Mouse (Mus musculus) heart, postnatal 4 days (tissue): ENCODE measurements around the gene Gm49355. TPM values are rescaled to one million over a fixed set of nuclear protein-coding genes. Genes with fewer than 3 reads are reported as not detected.
"Not testable (repeated sequence)": the region's sequence is repeated elsewhere in the genome, so short reads cannot be mapped to it uniquely, and the experiment has no call there.

Experiments
- DNase-seq: peaks from one replicate; pipeline ENCODE4 v3.0.0; 2021
- total RNA-seq, 2 experiments: library from RNA; stranded (reverse); gene quantifications; 2 replicates each; pipeline ENCODE4 v1.2.3; 2021

Gene Gm49355
- under 1 TPM; 0.14 to 0.19 TPM for total RNA-seq

GRCm38 (mm10) chr14:12283641-12284040 is at the start of gene Gm49355:
TSS of gene Gm49355 (plus strand) at chr14:12283976.
- no peak for DNase-seq

GRCm38 (mm10) chr14:12243726-12244125 is 40.0 kb upstream of the Gm49355 start:
- no peak for DNase-seq

DNA sequence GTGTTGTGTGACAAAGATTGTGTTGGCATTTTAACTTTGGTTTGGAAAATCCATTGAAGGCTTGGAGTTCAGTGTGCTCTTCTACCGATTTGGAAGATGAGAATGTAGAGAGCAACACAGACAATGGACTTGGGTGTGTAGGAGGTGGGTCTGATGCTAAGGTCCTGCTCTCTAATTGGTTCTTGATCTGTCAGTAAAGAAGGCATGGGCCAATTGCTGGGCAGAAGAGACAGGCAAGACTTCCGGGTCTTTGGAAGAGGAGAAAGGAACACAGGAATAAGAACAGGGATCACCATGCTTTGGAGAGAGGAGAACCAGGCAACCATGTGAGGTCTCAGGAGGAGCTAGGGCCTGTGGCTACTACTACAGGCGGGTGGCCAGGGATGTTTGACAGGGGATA is 7.7 kb upstream of the Gm49355 start:
- DNase-seq, result no peak

DNA sequence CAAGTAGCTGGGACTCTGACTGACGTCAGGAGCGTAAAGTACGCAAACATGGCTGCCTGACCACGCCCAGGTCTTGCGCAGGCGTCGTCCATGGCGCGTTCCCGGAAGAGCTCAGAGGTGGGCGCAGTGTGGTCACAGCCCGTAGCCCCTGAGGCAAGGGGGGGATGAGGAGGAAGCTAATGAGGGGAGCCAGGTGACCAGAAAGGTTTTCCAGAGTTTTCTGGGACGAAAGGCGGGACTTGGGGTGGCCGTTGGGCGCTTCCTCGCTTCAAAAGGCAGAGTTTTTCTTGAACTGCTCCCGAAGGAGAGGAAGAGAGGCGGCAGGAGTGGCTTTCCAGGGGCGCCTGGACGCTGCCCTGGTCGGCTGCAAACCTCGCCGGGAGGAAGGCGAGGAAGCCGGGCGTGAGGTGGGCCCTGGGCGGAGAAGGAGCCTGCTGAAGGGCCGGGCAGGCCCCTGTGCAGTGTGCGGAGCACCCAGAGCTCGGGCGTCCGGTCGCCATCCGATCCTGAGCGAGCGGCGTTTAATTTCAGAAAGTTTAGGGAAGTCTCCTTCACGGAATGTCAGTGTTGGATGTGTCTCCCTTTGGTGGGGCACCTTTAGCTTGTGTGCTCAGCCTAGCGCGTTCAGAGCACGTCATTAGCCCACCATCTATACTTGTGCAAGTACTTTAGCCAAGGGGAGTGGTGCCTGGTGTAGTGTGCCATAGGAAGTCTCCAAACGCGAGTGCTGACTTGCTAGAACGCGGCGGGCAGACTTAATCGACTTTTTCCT is 551 bp downstream of the Gm49355 start, which contains the start of gene 3830406C13Rik:
TSS of gene 3830406C13Rik (plus strand) at position 33 of the 772 bp plus-strand sequence.
- DNase-seq, result peak; percentile 89

DNA sequence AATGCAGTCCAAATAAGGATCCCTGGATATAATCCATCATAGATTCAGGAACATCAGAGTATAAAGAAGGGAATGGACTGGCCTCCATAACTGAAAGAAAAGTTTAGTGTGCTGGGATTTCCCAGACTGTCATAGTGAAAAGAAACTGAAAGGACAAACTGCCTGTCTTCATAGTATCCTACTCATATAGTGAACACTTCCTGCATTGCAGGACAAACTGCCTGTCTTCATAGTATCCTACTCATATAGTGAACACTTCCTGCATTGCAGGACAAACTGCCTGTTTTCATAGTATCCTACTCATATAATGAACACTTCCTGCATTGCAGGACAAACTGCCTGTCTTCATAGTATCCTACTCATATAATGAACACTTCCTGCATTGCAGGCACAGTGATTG is 6.0 kb downstream of the Gm49355 start:
- not testable (repeated sequence) for DNase-seq

DNA sequence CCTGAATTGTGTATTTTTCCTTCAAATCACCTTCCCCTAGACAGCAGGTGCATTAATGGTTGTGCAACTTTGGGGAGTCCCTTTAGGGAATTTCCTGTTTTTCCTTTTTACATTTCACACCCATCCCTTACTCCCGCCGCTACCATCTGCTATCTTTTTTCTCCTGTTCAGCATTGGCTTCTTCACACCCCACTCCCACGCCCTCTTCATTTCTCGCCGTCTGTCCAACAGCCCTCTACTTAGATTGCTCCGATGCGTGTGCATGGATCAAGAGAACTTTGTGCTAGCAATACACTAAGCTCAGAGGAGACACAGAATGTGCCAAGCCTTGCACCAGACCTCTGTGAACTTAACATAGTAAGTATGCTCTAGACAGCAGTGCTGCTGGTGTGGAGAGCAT is 12.6 kb downstream of the Gm49355 start:
- DNase-seq, result no peak

DNA sequence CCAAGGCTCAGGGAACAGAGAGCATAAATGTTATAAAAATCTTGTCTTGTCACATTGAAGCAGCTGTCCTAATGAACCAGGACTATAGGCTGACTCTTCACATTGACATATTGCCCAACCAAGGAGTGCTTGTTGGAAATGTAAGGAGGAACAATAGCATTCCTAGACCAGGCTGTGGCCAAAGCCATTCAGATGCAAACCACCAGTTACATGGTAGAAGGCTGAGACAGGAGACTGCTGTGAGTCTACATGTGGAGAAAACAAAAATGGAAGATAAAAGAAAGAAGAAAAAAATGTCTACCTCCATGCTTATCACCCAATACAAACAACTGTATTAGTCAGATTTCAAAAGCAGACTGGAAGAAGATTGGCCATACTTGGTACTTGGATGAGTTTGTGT is 15.4 kb downstream of the Gm49355 start:
- DNase-seq, result no peak

DNA sequence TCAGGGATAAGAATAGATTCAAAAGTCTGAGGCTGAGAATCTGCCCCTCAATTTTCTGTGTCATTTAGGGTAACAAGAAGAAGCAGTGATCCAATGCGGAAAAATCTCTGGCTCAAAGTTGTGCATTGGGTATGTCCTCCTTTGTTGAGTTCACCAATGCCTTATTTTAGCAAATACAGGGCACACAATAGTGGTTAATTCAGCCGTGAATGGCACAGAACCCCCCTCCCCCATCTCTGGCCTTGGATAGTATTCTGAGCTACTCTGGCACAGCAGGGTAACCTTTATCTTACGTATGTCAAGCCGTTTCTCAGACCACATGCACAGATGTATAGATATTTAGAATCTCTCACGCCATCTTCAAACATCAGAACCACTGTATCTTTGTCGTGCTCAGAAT is 15.9 kb downstream of the Gm49355 start:
- DNase-seq, result no peak

DNA sequence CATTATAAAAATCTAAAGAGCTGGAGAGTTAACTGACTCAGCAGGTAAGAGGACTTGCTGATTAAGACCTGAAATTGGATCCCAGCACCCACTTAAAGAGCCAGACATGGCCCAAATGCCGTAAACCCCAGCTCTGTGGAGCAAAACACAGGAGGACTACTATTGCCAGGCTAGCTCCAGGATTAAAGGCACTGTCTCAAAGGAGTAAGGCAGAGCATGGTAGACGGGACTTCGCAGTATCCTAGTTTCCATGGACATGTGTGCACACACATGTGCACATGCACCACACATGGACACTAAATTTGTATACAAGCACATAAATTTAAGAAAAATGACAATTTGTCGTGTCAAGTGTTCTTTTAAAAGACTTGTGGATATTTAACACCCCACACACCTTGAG is 16.5 kb downstream of the Gm49355 start:
- DNase-seq, result no peak

GRCm38 (mm10) chr14:12300677-12301076 is 16.9 kb downstream of the Gm49355 start:
- DNase-seq, result no peak

DNA sequence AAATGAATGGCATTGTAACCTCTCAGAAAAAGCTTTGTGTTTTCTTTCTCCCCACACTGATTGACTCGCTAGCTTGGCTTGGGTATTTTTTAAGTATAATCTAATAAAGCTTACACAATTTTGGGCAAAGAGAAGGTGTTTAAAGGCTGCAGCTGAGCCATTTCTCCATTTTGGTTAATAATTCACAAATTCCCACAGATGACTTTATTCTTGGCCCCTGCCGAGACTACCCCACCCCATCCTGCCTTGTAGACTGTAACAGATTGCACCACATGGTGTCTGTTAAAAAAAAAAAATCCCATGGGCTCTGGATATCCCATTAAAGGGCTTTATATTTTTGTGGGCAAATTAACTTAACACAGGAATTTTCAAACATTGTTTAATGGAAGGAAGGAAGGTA is 19.3 kb downstream of the Gm49355 start:
- no peak for DNase-seq

GRCm38 (mm10) chr14:12333622-12334021 is 49.8 kb downstream of the Gm49355 start:
- no peak for DNase-seq

DNA sequence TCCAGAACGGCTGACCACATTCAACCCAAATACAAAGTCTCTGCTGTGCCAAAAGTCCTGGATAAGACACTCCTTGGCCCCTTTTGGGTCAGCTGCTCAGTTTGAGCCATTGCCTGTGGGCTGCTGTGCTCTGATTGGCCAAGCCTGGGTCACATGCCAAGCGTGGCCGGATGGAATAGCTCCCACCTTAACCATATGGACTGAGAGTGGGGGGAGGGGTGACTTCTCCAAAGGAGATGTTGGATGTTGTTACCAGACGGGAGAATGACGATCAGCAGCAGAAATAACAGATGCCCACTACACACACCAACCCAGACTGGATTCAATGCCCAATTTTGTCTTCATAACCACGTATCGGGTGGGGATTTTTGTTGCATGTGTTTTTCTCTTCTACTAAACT is 51.1 kb downstream of the Gm49355 start:
- DNase-seq, result no peak

DNA sequence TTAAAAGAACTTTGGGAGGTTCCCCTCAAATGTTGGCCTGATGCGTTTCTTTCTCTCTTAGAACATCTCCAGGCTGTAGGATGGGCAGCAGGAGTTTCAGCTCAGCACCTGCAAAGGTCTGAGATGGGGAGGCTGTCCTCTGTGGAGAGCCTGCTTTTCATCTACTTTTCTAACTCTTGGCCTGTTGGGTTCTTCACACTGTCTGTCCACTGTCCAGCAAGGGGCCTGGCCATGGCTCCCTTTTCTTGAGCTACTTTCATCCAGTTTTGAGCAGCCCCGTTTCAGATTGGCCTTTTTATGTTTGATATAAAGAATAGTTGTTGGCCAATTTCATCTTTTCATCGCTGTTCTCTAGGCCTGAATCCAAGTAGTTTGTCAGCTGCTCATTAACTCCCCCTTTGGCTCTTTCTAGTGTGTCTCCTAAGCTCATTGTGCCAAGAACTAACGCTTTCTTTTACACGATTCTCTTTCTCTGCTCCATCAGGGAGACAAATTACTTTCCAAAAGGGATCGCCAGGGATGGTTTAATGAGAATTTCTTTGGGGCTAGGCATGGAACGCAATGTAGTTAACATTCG is 53.7 kb downstream of the Gm49355 start:
- no peak for DNase-seq

DNA sequence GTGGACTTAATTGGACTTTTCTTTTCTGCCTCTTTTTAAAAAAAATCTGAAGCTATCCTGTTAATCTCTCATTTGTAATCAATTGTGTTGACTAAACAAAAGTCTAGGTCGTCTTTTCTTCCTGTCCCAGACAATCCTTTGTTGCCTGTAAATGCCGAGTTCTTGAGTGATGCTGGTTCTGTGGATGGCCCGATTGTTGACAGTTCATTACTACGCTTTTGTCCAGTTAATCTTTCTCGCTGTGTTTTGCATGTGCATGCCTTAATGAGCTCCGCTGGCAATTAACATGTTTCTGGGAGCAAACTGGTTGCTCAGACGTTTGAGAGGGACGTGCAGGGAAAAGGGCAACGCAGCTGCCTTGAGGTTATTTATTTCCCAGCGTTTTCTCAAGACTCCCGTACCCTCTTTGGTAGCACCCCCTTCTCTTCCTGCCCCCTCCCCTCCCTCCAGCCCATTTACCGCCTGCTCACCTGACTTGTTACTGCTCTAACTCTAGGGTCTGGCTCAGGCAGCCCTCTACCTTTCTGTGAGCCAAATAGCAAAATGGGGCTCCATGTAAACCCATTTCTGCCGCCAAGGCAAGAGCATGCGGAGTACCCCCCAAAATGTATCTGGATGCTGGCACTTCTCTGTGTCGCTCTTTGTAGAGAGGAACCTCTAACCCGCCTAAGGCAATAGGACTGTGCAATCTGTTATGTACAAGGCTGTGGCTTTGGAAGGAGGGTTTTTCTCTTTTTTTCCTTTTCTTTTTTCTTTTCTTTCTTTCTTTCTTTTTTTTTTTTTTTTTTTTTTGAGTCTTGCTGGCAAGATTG is 54.4 kb downstream of the Gm49355 start:
- DNase-seq, result no peak

GRCm38 (mm10) chr14:12338811-12339565 is 55.2 kb downstream of the Gm49355 start:
- DNase-seq, result no peak

DNA sequence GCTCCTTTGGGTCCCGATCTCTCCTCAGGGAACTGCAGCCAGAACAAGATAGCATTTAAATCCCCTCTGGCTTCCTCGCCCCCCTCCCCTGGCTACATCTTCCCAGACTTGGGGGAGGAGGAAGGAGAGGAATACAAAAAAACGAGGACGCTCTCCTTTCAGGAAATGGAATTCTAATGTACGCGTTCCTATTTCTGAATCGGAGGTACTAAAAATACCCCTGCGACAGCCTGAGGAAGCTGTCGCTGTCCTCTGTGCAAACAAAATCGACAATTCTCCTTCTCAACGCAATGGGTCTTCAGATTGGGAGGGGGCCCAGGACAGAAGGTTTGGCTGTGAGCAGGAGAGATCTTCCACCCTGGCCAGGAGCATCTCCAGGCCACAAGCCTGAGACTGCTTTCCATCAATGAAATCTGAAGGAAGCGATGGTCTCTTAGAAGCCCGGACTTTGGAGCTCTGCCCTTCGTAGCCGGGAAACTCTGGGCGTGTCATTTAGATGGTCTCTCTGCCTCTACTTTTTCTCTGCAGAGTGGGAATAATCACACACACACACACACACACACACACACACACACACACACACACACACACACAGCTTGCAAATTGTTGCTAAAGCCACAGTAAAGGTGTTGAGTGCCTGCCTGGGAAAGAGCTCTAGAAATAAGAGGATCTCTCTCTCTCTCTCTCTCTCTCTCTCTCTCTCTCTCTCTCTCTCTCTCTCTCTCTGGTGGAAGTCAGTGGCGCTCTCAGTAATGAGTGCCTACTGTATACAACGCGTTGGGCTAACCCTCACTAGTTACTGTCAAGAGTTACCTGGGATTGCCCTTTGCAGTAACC is 56.7 kb downstream of the Gm49355 start:
- no peak for DNase-seq

DNA sequence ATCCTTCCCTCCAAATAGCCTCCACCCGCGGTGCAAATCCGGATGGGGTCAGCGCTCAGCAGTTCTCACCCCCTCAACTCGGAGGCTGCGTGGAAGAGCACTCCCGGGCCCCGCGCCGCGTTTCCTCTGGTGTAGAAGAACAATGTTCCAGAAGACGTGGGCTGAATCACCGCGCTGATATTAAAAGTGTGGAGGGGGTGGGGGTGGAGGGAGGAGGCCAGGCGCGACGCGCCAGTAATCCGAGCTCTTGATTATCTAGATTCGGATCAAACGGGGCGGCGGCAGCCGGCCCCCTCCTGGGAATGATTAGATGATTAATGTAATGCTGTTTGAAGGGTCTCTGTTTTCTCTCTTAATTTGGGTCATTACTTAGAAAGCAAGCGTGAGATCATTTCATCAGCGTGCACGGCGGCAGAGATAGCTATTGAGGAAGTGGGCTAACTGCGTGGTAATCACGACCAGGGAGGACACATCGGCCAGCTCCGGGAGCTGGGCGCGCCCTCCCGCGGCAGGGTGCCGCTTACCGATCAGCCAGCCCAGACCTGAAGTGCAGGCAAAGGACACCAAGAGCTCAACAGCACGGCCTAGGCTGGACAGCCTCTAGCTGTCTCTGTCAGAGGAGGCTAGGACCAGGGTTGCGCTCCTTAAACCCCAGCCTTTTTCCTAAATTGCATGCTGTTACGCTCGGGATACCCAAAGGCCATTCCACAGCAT is 57.5 kb downstream of the Gm49355 start:
- no peak for DNase-seq

GRCm38 (mm10) chr14:12341789-12342457 is 58.1 kb downstream of the Gm49355 start:
- no peak for DNase-seq

DNA sequence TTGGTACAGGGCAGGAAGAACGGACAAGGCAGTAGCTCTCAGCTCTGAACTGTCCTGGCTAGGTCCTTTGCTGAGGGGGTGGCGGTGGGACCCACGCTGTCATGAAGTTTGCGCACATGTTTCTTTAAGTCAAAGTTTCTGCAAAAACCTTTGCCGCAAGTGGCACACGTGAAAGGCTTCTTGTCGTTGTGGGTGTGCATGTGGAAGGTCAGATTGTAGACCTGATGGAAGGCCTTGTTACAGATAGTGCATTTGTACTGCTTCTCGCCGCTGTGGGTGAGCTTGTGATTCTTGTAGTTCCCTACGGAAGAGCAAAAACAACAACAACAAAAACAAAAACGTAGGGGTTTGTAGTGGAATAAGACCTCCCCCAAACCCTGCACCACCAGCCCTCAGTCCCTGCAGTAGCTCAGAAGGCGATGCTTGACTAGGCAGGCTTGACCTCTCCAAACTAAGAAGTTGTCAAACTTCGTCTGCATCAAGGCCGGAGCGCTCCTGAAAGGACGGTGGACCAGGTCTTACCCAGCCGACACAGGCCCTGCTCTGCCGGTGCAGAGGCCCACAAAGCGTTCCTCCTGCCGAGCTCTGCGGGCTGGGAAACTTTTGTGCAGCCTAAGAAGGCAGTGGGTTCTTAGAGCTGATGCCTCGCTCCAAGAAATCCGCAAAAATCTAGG is 58.8 kb downstream of the Gm49355 start:
- DNase-seq, result no peak
